Mouse (Mus musculus) heart, adult 8-10 months (tissue): ENCODE data around the gene Plekha6. TPM values are rescaled to one million over a fixed set of nuclear protein-coding genes. Genes with fewer than 3 reads are reported as not detected.

Experiments
- DNase-seq: peaks from one replicate; pipeline ENCODE4 v3.0.0; 2022; ENCODE audit warnings: low spot score
- total RNA-seq, 4 experiments: library from RNA; stranded (reverse); gene quantifications; 2 replicates each; pipeline ENCODE4 v1.2.4; 2022

The Plekha6 gene
- total RNA-seq, 4 experiments from 2014 or later: 55.8 to 74.3 (median 66.5) TPM

GRCm38 (mm10) chr1:133244668-133245067, 80.7 kb downstream of the Plekha6 start:
- no peak for DNase-seq

GRCm38 (mm10) chr1:133245690-133246619, 81.9 kb downstream of the Plekha6 start:
- DNase-seq: no peak

GRCm38 (mm10) chr1:133247189-133247588, 83.2 kb downstream of the Plekha6 start:
- no peak for DNase-seq

GRCm38 (mm10) chr1:133250761-133251160, 86.8 kb downstream of the Plekha6 start:
- DNase-seq: no peak

- DNase-seq: no peak
Measured at GRCm38 (mm10) chr1:133251625-133252034, 87.6 kb downstream of the Plekha6 start.

GRCm38 (mm10) chr1:133252251-133252650, 88.2 kb downstream of the Plekha6 start:
- DNase-seq: no peak

- DNase-seq: no peak
Measured at GRCm38 (mm10) chr1:133252801-133253531, 89.0 kb downstream of the Plekha6 start.

- no peak for DNase-seq
Measured at GRCm38 (mm10) chr1:133253532-133253866, 89.5 kb downstream of the Plekha6 start.

GRCm38 (mm10) chr1:133254226-133254625, 90.2 kb downstream of the Plekha6 start:
- no peak for DNase-seq

- DNase-seq: no peak
Measured at GRCm38 (mm10) chr1:133254856-133255764, 91.1 kb downstream of the Plekha6 start.

GRCm38 (mm10) chr1:133255776-133256175, 91.8 kb downstream of the Plekha6 start:
- no peak for DNase-seq

GRCm38 (mm10) chr1:133256347-133256746, 92.3 kb downstream of the Plekha6 start:
- DNase-seq: no peak

GRCm38 (mm10) chr1:133258694-133259093, 94.7 kb downstream of the Plekha6 start:
- DNase-seq: no peak

GRCm38 (mm10) chr1:133262628-133263027, 98.6 kb downstream of the Plekha6 start:
- DNase-seq: no peak

GRCm38 (mm10) chr1:133263134-133263533, 99.1 kb downstream of the Plekha6 start:
- DNase-seq: no peak

GRCm38 (mm10) chr1:133264367-133264766, 100.4 kb downstream of the Plekha6 start:
- DNase-seq: no peak

- no peak for DNase-seq
Measured at GRCm38 (mm10) chr1:133265114-133265766, 101.2 kb downstream of the Plekha6 start.

GRCm38 (mm10) chr1:133267094-133267493, 103.1 kb downstream of the Plekha6 start:
- no peak for DNase-seq

GRCm38 (mm10) chr1:133267813-133268492, 103.9 kb downstream of the Plekha6 start:
- no peak for DNase-seq

- DNase-seq: no peak
Measured at GRCm38 (mm10) chr1:133268503-133268902, 104.5 kb downstream of the Plekha6 start.

- DNase-seq: no peak
Measured at GRCm38 (mm10) chr1:133270336-133270735, 106.3 kb downstream of the Plekha6 start.
